24 mouse cellular contexts compared by ENCODE assay signal in genomic region chr7:111242646-111243045, GRCm38 (mm10).
"Had no signal": no experiment of that assay in that cellular context is flagged by ENCODE, and none has a peak within 500 bp of the region (broad histone marks: within the 10 kb centered on the region; RNA-seq: fewer than 3 reads in every experiment).

No protein-coding gene starts in this region.

- H3K4me1 ChIP-seq: midbrain, embryonic 13.5 days had no signal

- H3K9me3 ChIP-seq: limb, embryonic 12.5 days; limb, embryonic 15.5 days; midbrain, embryonic 13.5 days; neural tube, embryonic 13.5 days had no signal

- H3K27me3 ChIP-seq: kidney, embryonic 15.5 days; midbrain, embryonic 13.5 days; neural tube, embryonic 13.5 days had no signal

- ATAC-seq: liver, postnatal 0 days; lung, postnatal 0 days; midbrain, embryonic 13.5 days had no signal

- H3K36me3 ChIP-seq: kidney, embryonic 15.5 days; limb, embryonic 12.5 days; limb, embryonic 15.5 days; midbrain, embryonic 13.5 days; neural tube, embryonic 13.5 days had no signal

- H3K27ac ChIP-seq: kidney, embryonic 15.5 days; limb, embryonic 12.5 days; limb, embryonic 15.5 days; liver, embryonic 14.5 days; macrophage; midbrain, embryonic 13.5 days; neural tube, embryonic 13.5 days; stomach, postnatal 0 days had no signal

- H3K4me3 ChIP-seq: kidney, embryonic 15.5 days; limb, embryonic 12.5 days; limb, embryonic 15.5 days; midbrain, embryonic 13.5 days; myocyte; neural tube, embryonic 13.5 days had no signal

- DNase-seq: kidney, adult 11 months; kidney, adult 8-10 months; kidney, postnatal 10 days; kidney, postnatal 36 days; left cerebral cortex, postnatal 4 days; liver, postnatal 0 days; lung, embryonic 14.5 days; right cerebral cortex, adult 18-20 months; right cerebral cortex, postnatal 14 days; right cerebral cortex, postnatal 4 days; thymus, adult 2 months; thymus, postnatal 14 days; thymus, postnatal 4 days had no signal

- H3K4me2 ChIP-seq: kidney, embryonic 15.5 days; limb, embryonic 12.5 days; limb, embryonic 15.5 days; liver, embryonic 11.5 days; lung, embryonic 14.5 days; midbrain, embryonic 13.5 days; neural tube, embryonic 13.5 days had no signal

- H3K9ac ChIP-seq: kidney, embryonic 15.5 days; limb, embryonic 12.5 days; limb, embryonic 15.5 days; liver, embryonic 14.5 days; liver, postnatal 0 days; lung, embryonic 14.5 days; midbrain, embryonic 13.5 days; neural tube, embryonic 13.5 days had no signal
